Mouse (Mus musculus): Measurements from ENCODE around the gene Tcf7l2.

Gene Tcf7l2

GRCm38 (mm10) chr19:55792571-55792970, 51.0 kb downstream of the Tcf7l2 start:
- DNase-seq (ENCODE audit: low read depth, low spot score): peak; percentile 83

GRCm38 (mm10) chr19:55793029-55793428, 51.4 kb downstream of the Tcf7l2 start:
- peak; percentile 37 for DNase-seq (ENCODE audit: low read depth, low spot score)

GRCm38 (mm10) chr19:55794194-55794945, 52.8 kb downstream of the Tcf7l2 start:
- DNase-seq (ENCODE audit: low read depth, low spot score): no peak

GRCm38 (mm10) chr19:55794946-55795340, 53.3 kb downstream of the Tcf7l2 start:
- no peak for DNase-seq (ENCODE audit: low read depth, low spot score)

GRCm38 (mm10) chr19:55795349-55795748, 53.7 kb downstream of the Tcf7l2 start:
- DNase-seq (ENCODE audit: low read depth, low spot score): no peak

GRCm38 (mm10) chr19:55797834-55798233, 56.2 kb downstream of the Tcf7l2 start:
- DNase-seq (ENCODE audit: low read depth, low spot score): no peak

- no peak for DNase-seq (ENCODE audit: low read depth, low spot score)
Measured at GRCm38 (mm10) chr19:55799411-55799810, 57.8 kb downstream of the Tcf7l2 start.

GRCm38 (mm10) chr19:55800059-55800458, 58.4 kb downstream of the Tcf7l2 start:
- no peak for DNase-seq (ENCODE audit: low read depth, low spot score)

- DNase-seq (ENCODE audit: low read depth, low spot score): no peak
Measured at GRCm38 (mm10) chr19:55803121-55803520, 61.5 kb downstream of the Tcf7l2 start.

- DNase-seq (ENCODE audit: low read depth, low spot score): no peak
Measured at GRCm38 (mm10) chr19:55803797-55804196, 62.2 kb downstream of the Tcf7l2 start.

- no peak for DNase-seq (ENCODE audit: low read depth, low spot score)
Measured at GRCm38 (mm10) chr19:55804795-55805194, 63.2 kb downstream of the Tcf7l2 start.

GRCm38 (mm10) chr19:55806434-55807193, 65.0 kb downstream of the Tcf7l2 start:
- no peak for DNase-seq (ENCODE audit: low read depth, low spot score)

GRCm38 (mm10) chr19:55807194-55808053, 65.8 kb downstream of the Tcf7l2 start:
- no peak for DNase-seq (ENCODE audit: low read depth, low spot score)

- no peak for DNase-seq (ENCODE audit: low read depth, low spot score)
Measured at GRCm38 (mm10) chr19:55808304-55808703, 66.7 kb downstream of the Tcf7l2 start.

GRCm38 (mm10) chr19:55809539-55809938, 67.9 kb downstream of the Tcf7l2 start:
- no peak for DNase-seq (ENCODE audit: low read depth, low spot score)

GRCm38 (mm10) chr19:55812236-55812635, 70.6 kb downstream of the Tcf7l2 start:
- DNase-seq (ENCODE audit: low read depth, low spot score): no peak

- no peak for DNase-seq (ENCODE audit: low read depth, low spot score)
Measured at GRCm38 (mm10) chr19:55815010-55815790, 73.6 kb downstream of the Tcf7l2 start.

- no peak for DNase-seq (ENCODE audit: low read depth, low spot score)
Measured at GRCm38 (mm10) chr19:55816974-55817373, 75.4 kb downstream of the Tcf7l2 start.

- no peak for DNase-seq (ENCODE audit: low read depth, low spot score)
Measured at GRCm38 (mm10) chr19:55820202-55820601, 78.6 kb downstream of the Tcf7l2 start.

GRCm38 (mm10) chr19:55825001-55825827, 83.6 kb downstream of the Tcf7l2 start:
- no peak for DNase-seq (ENCODE audit: low read depth, low spot score)

Measured in CD4-positive, CD25-positive, alpha-beta regulatory T cell, adult 2 months (primary cell).